Mouse (Mus musculus): ENCODE results near the gene Odc1. TPM values are rescaled to one million over a fixed set of nuclear protein-coding genes. Genes with fewer than 3 reads are reported as not detected.

Odc1 gene
- polyA plus RNA-seq, 2 experiments, result 178 to 223 TPM

DNA sequence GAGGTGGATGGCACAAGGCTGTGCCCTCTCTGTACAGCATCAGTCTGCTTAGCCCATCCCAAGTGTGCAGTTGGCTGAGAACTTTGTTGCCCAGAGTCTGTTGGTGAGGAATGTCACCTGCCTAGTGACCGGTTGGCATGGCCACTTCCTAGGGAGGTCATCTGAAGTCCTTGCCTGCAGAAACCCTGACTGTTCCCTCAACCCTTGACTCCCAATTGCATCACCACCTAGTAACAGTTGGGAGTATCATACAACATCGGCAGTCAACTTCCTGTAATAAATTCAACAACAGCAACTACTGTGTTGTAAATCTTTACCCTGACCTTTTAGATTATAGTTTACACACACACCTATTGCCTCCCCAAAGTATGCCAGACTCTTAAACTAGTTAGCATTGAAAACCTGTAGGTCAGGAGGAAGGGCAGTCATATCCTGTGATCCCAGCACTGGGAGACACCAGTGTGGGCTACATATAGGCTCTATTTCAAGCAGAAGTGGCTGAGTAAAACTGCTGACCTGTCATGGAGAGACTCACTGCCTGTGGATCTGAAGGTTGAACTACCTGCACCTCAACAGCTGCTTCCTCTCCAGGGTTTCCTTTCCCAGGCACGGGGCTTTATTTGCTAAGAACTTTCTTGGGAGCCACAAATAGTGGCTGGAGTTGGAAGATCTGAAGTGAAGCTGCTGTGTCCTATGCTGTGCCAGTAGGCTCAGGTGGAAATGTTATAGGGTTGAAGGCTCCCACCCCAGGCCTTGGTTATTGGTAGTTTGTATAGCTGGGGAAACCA is 6.8 kb downstream of the Odc1 start:
- Histone ChIP-seq H3K27me3 (ENCODE audit: control insufficient read depth, insufficient read depth, low read length) (no peaks in the 10 kb centered on the region), H3K4me1 (ENCODE audit: control insufficient read depth, insufficient read depth, low read length) (peaks cover 3% of the 10 kb centered on the region), H3K4me3 (replicated peaks; ENCODE audit: low read length) (no peak overlapping the region), H3K36me3 (ENCODE audit: control insufficient read depth, insufficient read depth, low read length) (peaks cover 45% of the 10 kb centered on the region), H3K4me2 (replicated peaks; ENCODE audit: low read depth, low read length, severe bottlenecking) (no peak overlapping the region), H3K9me3 (ENCODE audit: control insufficient read depth, low read length) (no peaks in the 10 kb centered on the region), H3K9ac (ENCODE audit: low read depth, low read length, severe bottlenecking) (no peak overlapping the region), H3K27ac (replicated peaks; ENCODE audit: low read depth, low read length) (no peak overlapping the region)
- ATAC-seq (ENCODE audit: low FRiP score, low read depth) (no peak), DNase-seq (ENCODE audit: low spot score) (no peak)
- TF ChIP-seq POLR2A (IDR thresholded peaks at IDR 0.05; ENCODE audit: borderline replicate concordance, extremely low read depth, insufficient read depth, insufficient read length), result no peak
- 60% methylated on average over 3 of the region's 3 CpGs for WGBS

DNA sequence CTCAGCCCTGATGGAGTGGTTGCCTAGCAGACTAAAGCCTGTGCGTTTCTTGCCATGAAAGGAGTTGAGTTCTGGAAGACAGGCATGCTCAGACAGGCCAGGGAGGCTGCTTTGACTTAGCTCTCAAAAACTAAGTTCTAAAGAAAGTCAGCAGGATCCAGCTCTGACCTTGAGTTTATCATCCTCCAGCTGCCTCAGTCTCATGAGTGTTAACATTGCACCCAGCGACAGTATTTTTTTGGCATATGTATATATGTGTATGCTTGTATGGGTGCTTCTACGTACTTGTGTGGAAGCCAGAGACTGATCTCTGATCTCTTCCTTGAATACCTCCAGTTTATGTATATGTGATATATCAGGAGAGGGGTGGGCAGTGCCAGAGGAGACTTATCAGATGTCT is 7.8 kb downstream of the Odc1 start:
- Histone ChIP-seq H3K9me3 (ENCODE audit: control insufficient read depth, low read length) (no peaks in the 10 kb centered on the region), H3K4me3 (replicated peaks; ENCODE audit: low read length) (no peak overlapping the region), H3K27ac (replicated peaks; ENCODE audit: low read depth, low read length) (no peak overlapping the region), H3K9ac (ENCODE audit: low read depth, low read length, severe bottlenecking) (no peak overlapping the region), H3K4me1 (ENCODE audit: control insufficient read depth, insufficient read depth, low read length) (0 out of 2 replicates have a peak, but pooled peaks cover 3% of the 10 kb centered on the region), H3K4me2 (replicated peaks; ENCODE audit: low read depth, low read length, severe bottlenecking) (no peak overlapping the region), H3K27me3 (ENCODE audit: control insufficient read depth, insufficient read depth, low read length) (no peaks in the 10 kb centered on the region), H3K36me3 (ENCODE audit: control insufficient read depth, insufficient read depth, low read length) (peaks cover 40% of the 10 kb centered on the region)
- no peak for ATAC-seq (ENCODE audit: low FRiP score, low read depth)
- WGBS, result 75% methylated on average over 3 of the region's 3 CpGs
- no peak for TF ChIP-seq POLR2A (IDR thresholded peaks at IDR 0.05; ENCODE audit: borderline replicate concordance, extremely low read depth, insufficient read depth, insufficient read length)
- DNase-seq (ENCODE audit: low spot score), result no peak

DNA sequence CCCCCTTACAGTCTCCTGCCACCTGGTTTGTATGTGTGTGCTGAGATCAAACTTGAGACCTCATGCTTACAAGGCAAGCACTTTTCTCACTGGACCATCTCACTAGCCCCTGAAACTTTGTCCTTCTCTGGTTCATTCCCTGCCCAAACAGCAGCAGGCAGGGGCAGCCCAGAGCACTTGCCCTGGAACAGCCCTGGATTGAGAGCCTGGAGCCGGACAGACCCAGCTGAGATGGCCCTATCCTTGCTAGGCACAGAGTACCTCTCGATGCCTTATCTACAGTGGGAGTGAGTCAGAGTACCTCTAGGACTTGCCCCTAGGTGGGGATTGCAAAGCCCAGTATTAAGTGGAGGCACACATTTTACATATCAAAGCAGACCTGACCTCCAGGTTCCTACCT is 8.4 kb downstream of the Odc1 start:
- DNase-seq (ENCODE audit: low spot score) (no peak), ATAC-seq (ENCODE audit: low FRiP score, low read depth) (no peak)
- Histone ChIP-seq H3K9ac (ENCODE audit: low read depth, low read length, severe bottlenecking) (peak overlapping the region; percentile 12; the same call in 1 of the 2 replicates), H3K9me3 (ENCODE audit: control insufficient read depth, low read length) (no peaks in the 10 kb centered on the region), H3K4me3 (replicated peaks; ENCODE audit: low read length) (no peak overlapping the region), H3K4me1 (ENCODE audit: control insufficient read depth, insufficient read depth, low read length) (0 out of 2 replicates have a peak, but pooled peaks cover 3% of the 10 kb centered on the region), H3K27me3 (ENCODE audit: control insufficient read depth, insufficient read depth, low read length) (no peaks in the 10 kb centered on the region), H3K36me3 (ENCODE audit: control insufficient read depth, insufficient read depth, low read length) (peaks cover 34% of the 10 kb centered on the region), H3K4me2 (replicated peaks; ENCODE audit: low read depth, low read length, severe bottlenecking) (no peak overlapping the region), H3K27ac (replicated peaks; ENCODE audit: low read depth, low read length) (no peak overlapping the region)
- no peak for TF ChIP-seq POLR2A (IDR thresholded peaks at IDR 0.05; ENCODE audit: borderline replicate concordance, extremely low read depth, insufficient read depth, insufficient read length)
- 74% methylated on average over 2 of the region's 2 CpGs for WGBS

DNA sequence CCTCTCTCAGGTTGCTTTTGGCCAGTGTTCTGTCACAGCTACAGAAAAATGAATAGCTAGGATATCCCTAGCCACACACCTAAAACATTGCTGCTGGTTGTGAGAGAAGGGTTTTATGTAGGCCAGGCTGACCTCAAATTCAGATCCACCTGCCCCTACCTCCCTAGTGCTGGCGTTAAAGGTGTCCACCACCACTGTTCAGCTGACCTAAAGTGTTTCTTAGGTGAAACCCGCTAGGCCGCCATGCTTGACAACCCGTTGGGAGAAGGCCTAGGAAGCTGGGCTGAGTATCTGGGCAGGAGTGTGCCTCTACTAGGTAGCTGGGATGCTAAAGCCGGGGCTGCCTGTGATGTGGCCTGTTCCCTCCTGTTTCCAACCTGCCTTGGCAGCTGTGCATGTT is 9.0 kb downstream of the Odc1 start:
- 69% methylated on average over 5 of the region's 5 CpGs for WGBS
- Histone ChIP-seq H3K27ac (replicated peaks; ENCODE audit: low read depth, low read length) (no peak overlapping the region), H3K4me3 (replicated peaks; ENCODE audit: low read length) (no peak overlapping the region), H3K36me3 (ENCODE audit: control insufficient read depth, insufficient read depth, low read length) (peaks cover 28% of the 10 kb centered on the region), H3K4me1 (ENCODE audit: control insufficient read depth, insufficient read depth, low read length) (0 out of 2 replicates have a peak, but pooled peaks cover 3% of the 10 kb centered on the region), H3K9me3 (ENCODE audit: control insufficient read depth, low read length) (no peaks in the 10 kb centered on the region), H3K27me3 (ENCODE audit: control insufficient read depth, insufficient read depth, low read length) (no peaks in the 10 kb centered on the region), H3K4me2 (replicated peaks; ENCODE audit: low read depth, low read length, severe bottlenecking) (no peak overlapping the region), H3K9ac (ENCODE audit: low read depth, low read length, severe bottlenecking) (no peak overlapping the region)
- no peak for TF ChIP-seq POLR2A (IDR thresholded peaks at IDR 0.05; ENCODE audit: borderline replicate concordance, extremely low read depth, insufficient read depth, insufficient read length)
- ATAC-seq (ENCODE audit: low FRiP score, low read depth), result no peak
- no peak for DNase-seq (ENCODE audit: low spot score)

DNA sequence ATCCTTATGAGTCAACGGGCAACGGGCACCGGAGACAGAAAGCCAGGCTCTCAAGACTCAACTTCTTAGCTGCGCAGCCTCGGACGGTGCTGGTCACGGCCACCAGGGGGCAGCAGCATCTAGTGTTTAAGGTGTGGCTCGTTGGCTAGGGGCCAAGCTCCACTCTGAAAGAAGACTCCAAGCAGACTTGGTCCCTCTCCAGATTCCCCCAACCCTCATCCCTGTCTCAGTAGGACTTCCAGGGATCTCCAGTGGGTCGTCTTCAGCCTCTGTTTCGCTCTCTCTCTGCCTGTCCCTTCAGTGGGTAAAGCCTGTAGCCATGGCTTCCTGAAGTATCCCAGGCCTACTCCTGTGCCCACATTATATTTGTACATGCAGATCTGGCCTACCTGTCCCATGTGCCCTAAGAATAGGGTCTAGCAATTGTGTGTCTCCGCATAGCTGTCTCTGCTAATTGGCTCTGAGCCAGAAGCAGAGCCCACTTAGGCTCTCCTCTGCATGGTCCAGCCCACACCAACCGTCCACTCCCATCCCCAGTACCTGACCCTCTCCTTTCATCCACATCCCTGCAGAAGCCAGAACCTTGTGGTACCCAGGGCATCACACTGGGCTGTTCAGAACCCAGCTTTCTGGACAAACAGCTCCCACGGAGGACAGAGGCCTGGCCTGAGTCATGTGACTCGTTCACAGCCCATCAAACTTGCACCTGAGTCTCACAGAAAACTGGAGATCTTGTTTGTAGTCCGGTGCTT is 9.8 kb downstream of the Odc1 start:
- H3K9ac ChIP-seq (ENCODE audit: low read depth, low read length, severe bottlenecking), result no peak overlapping the region
- WGBS, result 35% methylated on average over 15 of the region's 15 CpGs
- DNase-seq (ENCODE audit: low spot score), result peak; percentile 90

More for the DNA sequence above, 9.8 kb downstream of the Odc1 start:
- peak; percentile 64 for ATAC-seq (ENCODE audit: low FRiP score, low read depth)
- H3K4me2 ChIP-seq (replicated peaks; ENCODE audit: low read depth, low read length, severe bottlenecking), result no peak overlapping the region
- H3K27ac ChIP-seq (replicated peaks; ENCODE audit: low read depth, low read length), result no peak overlapping the region
- no peak overlapping the region for H3K4me3 ChIP-seq (replicated peaks; ENCODE audit: low read length)
- 0 out of 2 replicates have a peak, but pooled peaks cover 3% of the 10 kb centered on the region for H3K4me1 ChIP-seq (ENCODE audit: control insufficient read depth, insufficient read depth, low read length)
- H3K36me3 ChIP-seq (ENCODE audit: control insufficient read depth, insufficient read depth, low read length), result peaks cover 20% of the 10 kb centered on the region
- TF ChIP-seq POLR2A (IDR thresholded peaks at IDR 0.05; ENCODE audit: borderline replicate concordance, extremely low read depth, insufficient read depth, insufficient read length), result no peak
- no peaks in the 10 kb centered on the region for H3K27me3 ChIP-seq (ENCODE audit: control insufficient read depth, insufficient read depth, low read length)
- H3K9me3 ChIP-seq (ENCODE audit: control insufficient read depth, low read length), result no peaks in the 10 kb centered on the region
